Mouse (Mus musculus) G1E (cell line): ENCODE results near the gene Gsdma3. TPM values are rescaled to one million over a fixed set of nuclear protein-coding genes. Genes with fewer than 3 reads are reported as not detected.

ENCODE experiments used
- ATAC-seq: 2 replicates; pipeline ENCODE4 v1.8.0; 2016; ENCODE audit warnings: mild to moderate bottlenecking; ENCODE audit not compliant: insufficient number of reproducible peaks, poor library complexity, low FRiP score, severe bottlenecking; ENCODE audit errors: extremely low read depth
- DNase-seq: peaks from one replicate; pipeline ENCODE4 v3.0.0; 2012; ENCODE audit warnings: low spot score
- H3K27me3 ChIP-seq: 2 replicates; pipeline ENCODE4 v1.6.1; 2012; ENCODE audit warnings: mild to moderate bottlenecking, low read length, inconsistent platforms; ENCODE audit not compliant: insufficient read depth
- H3K36me3 ChIP-seq: replicated peaks from 2 replicates; pipeline ENCODE3; 2012; ENCODE audit warnings: mild to moderate bottlenecking, inconsistent platforms
- H3K4me1 ChIP-seq: 2 replicates; pipeline ENCODE4 v1.6.1; 2012; ENCODE audit warnings: low read depth, low read length, inconsistent platforms, mixed read lengths; ENCODE audit not compliant: insufficient read depth
- H3K4me3 ChIP-seq: 2 replicates; pipeline ENCODE4 v1.5.1; 2012; ENCODE audit warnings: low read depth, mild to moderate bottlenecking, inconsistent platforms, low read length, moderate library complexity, mixed read lengths
- H3K9me3 ChIP-seq: replicated peaks from 2 replicates; pipeline ENCODE4 v1.6.1; 2012; ENCODE audit warnings: inconsistent platforms
- CTCF ChIP-seq: IDR thresholded peaks from 2 replicates; pipeline ENCODE4 v1.5.1; 2012; ENCODE audit warnings: low read depth, low read length, inconsistent platforms, mixed read lengths
- GATA1 ChIP-seq: IDR thresholded peaks from 2 replicates; pipeline ENCODE4 v1.6.1; 2012; ENCODE audit warnings: borderline replicate concordance, low read length, inconsistent platforms, mixed read lengths
- GATA2 ChIP-seq: IDR thresholded peaks from 2 replicates; pipeline ENCODE4 v1.6.1; 2012; ENCODE audit warnings: low read depth, low read length, inconsistent platforms, borderline replicate concordance
- POLR2AphosphoS5 ChIP-seq: IDR thresholded peaks from 2 replicates; pipeline ENCODE4 v1.6.1; 2012; ENCODE audit warnings: low read depth, low read length, inconsistent platforms; ENCODE audit not compliant: insufficient replicate concordance
- TAL1 ChIP-seq: conservative IDR thresholded peaks from 2 replicates; pipeline ENCODE4 v1.6.1; 2012; ENCODE audit warnings: low read depth, low read length, inconsistent platforms, mixed read lengths
- polyA plus RNA-seq: library from polyadenylated mRNA; stranded (reverse); fragments of >175 nt; gene quantifications from 2 replicates; pipeline ENCODE4 v1.2.3, GENCODE M21; 2012
- total RNA-seq, 2 experiments: library from RNA; stranded (forward) in 1 of 2; stranded (reverse) in 1 of 2; fragments of 200-1000 nt in 1 of 2; fragments of >200 nt in 1 of 2; fragmentation: Nextera tagmentation in 1 of 2; gene quantifications; 2 replicates each; pipeline ENCODE4 v1.2.3; 2014 to 2017

Gsdma3 gene
- total and polyA plus RNA-seq, 3 experiments: not detected

GRCm38 (mm10) chr11:98586892-98587563, 39.1 kb upstream of the Gsdma3 start, which contains the start of gene Ormdl3:
TSS of gene Ormdl3 (minus strand) at chr11:98587368.
- TF ChIP-seq TAL1 (no peak), GATA1 (no peak), CTCF (no peak), GATA2 (no peak), POLR2AphosphoS5 (no peak)
- no peaks in the 10 kb centered on the region for H3K27me3 ChIP-seq
- peaks cover 88% of the 10 kb centered on the region for H3K4me1 ChIP-seq
- H3K9me3 ChIP-seq: no peaks in the 10 kb centered on the region
- peak within 1 kb of the TSS; percentile 90 for H3K4me3 ChIP-seq
- peaks cover 34% of the 10 kb centered on the region for H3K36me3 ChIP-seq
- ATAC-seq: peak; percentile 59
- peak; percentile 82 for DNase-seq

GRCm38 (mm10) chr11:98587684-98588546, 38.2 kb upstream of the Gsdma3 start:
- no peak for TF ChIP-seq POLR2AphosphoS5
- TF ChIP-seq TAL1: peak; percentile 54
- peaks cover 27% of the 10 kb centered on the region for H3K36me3 ChIP-seq
- peaks cover 87% of the 10 kb centered on the region for H3K4me1 ChIP-seq
- ATAC-seq (peak; percentile 61), DNase-seq (peak; percentile 73)
- H3K4me3 ChIP-seq: peak overlapping the region; percentile 90
- H3K9me3 ChIP-seq: no peaks in the 10 kb centered on the region
- H3K27me3 ChIP-seq: no peaks in the 10 kb centered on the region

GRCm38 (mm10) chr11:98588833-98589281, 37.3 kb upstream of the Gsdma3 start:
- H3K4me1 ChIP-seq: peaks cover 82% of the 10 kb centered on the region
- DNase-seq: no peak
- no peak for ATAC-seq

GRCm38 (mm10) chr11:98589306-98589705, 36.9 kb upstream of the Gsdma3 start:
- no peak for TF ChIP-seq GATA1
- TF ChIP-seq POLR2AphosphoS5: no peak
- no peak for TF ChIP-seq CTCF
- no peak for TF ChIP-seq TAL1
- TF ChIP-seq GATA2: no peak
- H3K4me1 ChIP-seq: peaks cover 79% of the 10 kb centered on the region
- no peaks in the 10 kb centered on the region for H3K27me3 ChIP-seq
- no peak overlapping the region; the same call in 1 of the 2 replicates for H3K4me3 ChIP-seq
- H3K36me3 ChIP-seq: peaks cover 14% of the 10 kb centered on the region
- no peak for ATAC-seq
- DNase-seq: no peak
- no peaks in the 10 kb centered on the region for H3K9me3 ChIP-seq

More at GRCm38 (mm10) chr11:98588833-98589281, 37.3 kb upstream of the Gsdma3 start:
- no peaks in the 10 kb centered on the region for H3K9me3 ChIP-seq
- peak overlapping the region; percentile 34; the same call in 1 of the 2 replicates for H3K4me3 ChIP-seq
- H3K36me3 ChIP-seq: peaks cover 19% of the 10 kb centered on the region
- H3K27me3 ChIP-seq: no peaks in the 10 kb centered on the region
- TF ChIP-seq CTCF (no peak), GATA1 (no peak), TAL1 (no peak), GATA2 (no peak), POLR2AphosphoS5 (no peak)

GRCm38 (mm10) chr11:98590548-98591445, 35.4 kb upstream of the Gsdma3 start:
- no peaks in the 10 kb centered on the region for H3K9me3 ChIP-seq
- ATAC-seq (no peak), DNase-seq (no peak)
- peaks cover 74% of the 10 kb centered on the region for H3K4me1 ChIP-seq
- H3K4me3 ChIP-seq: no peak overlapping the region
- TF ChIP-seq TAL1 (no peak), GATA2 (no peak), GATA1 (no peak), POLR2AphosphoS5 (no peak), CTCF (no peak)
- H3K27me3 ChIP-seq: no peaks in the 10 kb centered on the region
- H3K36me3 ChIP-seq: peaks cover 1% of the 10 kb centered on the region
